Mouse (Mus musculus): ENCODE results near the gene Ppp1r32.

Gene Ppp1r32

DNA sequence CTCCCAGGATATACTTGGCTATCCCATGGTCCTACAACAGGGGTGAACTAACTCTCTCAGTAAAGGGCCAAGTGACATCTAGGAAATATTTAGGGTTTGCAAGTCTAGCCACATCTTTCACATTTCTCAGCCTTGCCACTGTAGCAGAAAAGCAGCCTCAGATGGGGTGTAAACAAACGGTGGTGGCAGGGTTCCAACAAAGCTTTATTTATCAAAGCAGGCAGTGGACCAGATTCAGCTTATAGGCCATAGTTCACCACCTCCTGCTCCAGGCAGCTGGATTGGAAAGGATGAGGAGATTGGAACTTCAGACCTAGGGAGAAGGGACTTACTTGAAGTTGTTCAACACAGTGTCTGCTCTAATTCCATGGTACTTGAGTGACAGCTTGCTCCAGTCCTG is 58.0 kb downstream of the Ppp1r32 start:
- DNase-seq (ENCODE audit: low spot score), result no peak
